ENCODE assay signal across 8 mouse cellular contexts in the genomic region with DNA sequence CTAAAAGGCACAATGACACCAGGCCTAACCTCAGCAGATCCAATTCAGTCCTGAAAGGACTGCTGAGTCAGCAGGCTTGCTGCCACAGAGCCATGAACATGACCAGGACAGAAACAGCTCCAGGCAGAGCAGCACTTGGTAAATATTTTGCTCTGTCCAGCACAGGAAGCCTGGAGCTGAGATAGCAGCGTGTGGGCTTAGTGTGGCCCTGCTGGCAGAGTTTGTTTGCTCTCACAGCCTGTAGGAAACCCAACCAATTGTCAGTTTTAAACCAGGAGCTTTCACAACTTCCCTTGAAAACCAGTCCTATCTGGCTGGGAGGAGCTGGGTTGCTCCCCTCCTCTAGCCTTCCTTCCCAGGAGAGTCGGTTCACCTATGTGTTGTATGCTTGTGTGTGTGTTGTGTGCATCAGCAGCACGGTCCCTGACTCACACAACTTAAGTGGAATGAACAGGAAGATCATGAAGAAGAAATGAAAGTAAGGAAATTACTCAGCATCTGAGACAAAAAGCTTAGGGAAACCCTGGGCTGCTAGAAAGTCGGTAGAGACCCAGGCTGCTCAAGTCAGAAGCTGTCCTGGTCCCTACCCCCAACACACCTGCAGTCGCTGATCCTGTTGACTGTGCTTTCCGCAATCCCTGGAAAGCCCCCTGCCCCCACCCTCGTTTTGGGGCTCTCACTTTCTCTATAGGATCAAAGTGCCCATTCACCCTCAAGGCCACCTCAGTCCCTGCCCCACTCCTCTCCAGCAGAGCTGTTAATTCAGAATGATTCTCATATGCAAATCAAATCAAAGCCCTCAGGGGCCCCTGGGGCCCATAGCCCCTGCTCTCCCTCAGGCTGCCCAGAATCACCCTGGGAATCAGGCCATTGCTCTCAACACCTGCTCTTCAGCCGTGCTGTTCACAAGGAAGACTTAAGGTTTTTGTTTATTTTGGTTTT. TPM values are rescaled to one million over a fixed set of nuclear protein-coding genes. Genes with fewer than 3 reads are reported as not detected.
DNase-seq lines count a peak whose midpoint lies in the region; ATAC-seq lines count a peak whose summit lies in the region.

No protein-coding gene starts in this region.

- no peak overlapping the region for H3K27ac ChIP-seq in forebrain, embryonic 14.5 days (ENCODE audit: low read depth, low read length)
- 0 out of 2 replicates have a peak overlapping the region, but pooled peaks have one; percentile 9 for H3K27ac ChIP-seq in intestine, embryonic 14.5 days (ENCODE audit: low read depth)
- H3K27ac ChIP-seq in stomach, embryonic 15.5 days: peak overlapping the region; percentile 57

- H3K9me3 ChIP-seq in forebrain, embryonic 14.5 days (replicated peaks; ENCODE audit: control insufficient read depth, low read length): no peaks in the 10 kb centered on the region
- H3K9me3 ChIP-seq in intestine, embryonic 14.5 days (ENCODE audit: control insufficient read depth, low read length): no peaks in the 10 kb centered on the region
- H3K9me3 ChIP-seq in stomach, embryonic 15.5 days: no peaks in the 10 kb centered on the region

- DNase-seq in CD4-positive helper T cell, adult 2 months (ENCODE audit: low read depth, low spot score): peak; percentile 60
- DNase-seq in ES-CJ7 (ENCODE audit: low read depth, low spot score): peak; percentile 76
- no peak for DNase-seq in forebrain, embryonic 14.5 days (ENCODE audit: low spot score)
- peak; percentile 59 for DNase-seq in intestine, embryonic 14.5 days (ENCODE audit: low spot score)
- DNase-seq in lung, adult 18-20 months: peak; percentile 14 to 38
- no peak for DNase-seq in cerebellum, postnatal 14 days
- no peak for DNase-seq in spleen, adult 18-20 months

- no peaks in the 10 kb centered on the region for H3K27me3 ChIP-seq in forebrain, embryonic 14.5 days (replicated peaks; ENCODE audit: control insufficient read depth, insufficient read depth, low read length)
- H3K27me3 ChIP-seq in intestine, embryonic 14.5 days (replicated peaks; ENCODE audit: control insufficient read depth, insufficient read depth, low read length): no peaks in the 10 kb centered on the region
- H3K27me3 ChIP-seq in stomach, embryonic 15.5 days (replicated peaks): no peaks in the 10 kb centered on the region

- no peaks in the 10 kb centered on the region for H3K36me3 ChIP-seq in forebrain, embryonic 14.5 days (ENCODE audit: control insufficient read depth, insufficient read depth, low read length)
- no peaks in the 10 kb centered on the region for H3K36me3 ChIP-seq in intestine, embryonic 14.5 days (ENCODE audit: control insufficient read depth, insufficient read depth, low read length)
- no peaks in the 10 kb centered on the region for H3K36me3 ChIP-seq in stomach, embryonic 15.5 days

- no peak overlapping the region for H3K4me3 ChIP-seq in forebrain, embryonic 14.5 days (ENCODE audit: low read depth, low read length)
- H3K4me3 ChIP-seq in intestine, embryonic 14.5 days (ENCODE audit: low read depth, low read length): no peak overlapping the region
- H3K4me3 ChIP-seq in stomach, embryonic 15.5 days (replicated peaks): no peak overlapping the region

- no peak for ATAC-seq in forebrain, embryonic 14.5 days
- ATAC-seq in intestine, embryonic 14.5 days (replicated peaks; ENCODE audit: low FRiP score, low TSS enrichment, low read depth): 0 out of 2 replicates have a peak, but pooled peaks have one; percentile 23
- ATAC-seq in stomach, embryonic 15.5 days (ENCODE audit: insufficient read depth, low FRiP score, low read depth): peak; percentile 83

- WGBS in forebrain, embryonic 14.5 days: 4% methylated on average over 8 of the region's 8 CpGs
- 13% methylated on average over 8 of the region's 8 CpGs for WGBS in intestine, embryonic 14.5 days
- WGBS in stomach, embryonic 15.5 days: 11% methylated on average over 8 of the region's 8 CpGs

- no peak overlapping the region for H3K4me2 ChIP-seq in forebrain, embryonic 14.5 days (ENCODE audit: low read length)
- H3K4me2 ChIP-seq in intestine, embryonic 14.5 days (ENCODE audit: low read length): no peak overlapping the region
- peak overlapping the region; percentile 11; the same call in 1 of the 2 replicates for H3K4me2 ChIP-seq in stomach, embryonic 15.5 days

- H3K9ac ChIP-seq in forebrain, embryonic 14.5 days (ENCODE audit: low read length): 0 out of 2 replicates have a peak overlapping the region, but pooled peaks have one; percentile 21
- no peak overlapping the region for H3K9ac ChIP-seq in intestine, embryonic 14.5 days (ENCODE audit: low read length)
- H3K9ac ChIP-seq in stomach, embryonic 15.5 days: no peak overlapping the region

- H3K4me1 ChIP-seq in forebrain, embryonic 14.5 days (ENCODE audit: control insufficient read depth, insufficient read depth, low read length): peaks cover 3% of the 10 kb centered on the region; the same call in 1 of the 2 replicates
- H3K4me1 ChIP-seq in intestine, embryonic 14.5 days (replicated peaks; ENCODE audit: control insufficient read depth, insufficient read depth, low read length): no peaks in the 10 kb centered on the region
- 0 out of 2 replicates have a peak, but pooled peaks cover 5% of the 10 kb centered on the region for H3K4me1 ChIP-seq in stomach, embryonic 15.5 days

RNA-seq across cellular contexts. Expression of gene Eloa, which starts 9.7 kb away (rescaled TPM):
- 33.7 and 38.1 TPM in 2 replicates for polyA plus RNA-seq in forebrain, embryonic 14.5 days (2014; fragmentation: Nextera tagmentation; extraction: Ambion mirVana)
- polyA plus RNA-seq in intestine, embryonic 14.5 days (2014; fragmentation: Nextera tagmentation; extraction: Ambion mirVana): 42.3 and 44.0 TPM in 2 replicates
- 36.4 and 37.9 TPM in 2 replicates for polyA plus RNA-seq in stomach, embryonic 15.5 days (2015; fragmentation: Nextera tagmentation; extraction: Ambion mirVana)

RNA-seq across cellular contexts. Expression of gene Rpl11, which starts 22.0 kb away (rescaled TPM):
- 331 and 459 TPM in 2 replicates for polyA plus RNA-seq in forebrain, embryonic 14.5 days (2014; fragmentation: Nextera tagmentation; extraction: Ambion mirVana)
- polyA plus RNA-seq in intestine, embryonic 14.5 days (2014; fragmentation: Nextera tagmentation; extraction: Ambion mirVana): 575 and 596 TPM in 2 replicates
- polyA plus RNA-seq in stomach, embryonic 15.5 days (2015; fragmentation: Nextera tagmentation; extraction: Ambion mirVana): 336 and 456 TPM in 2 replicates

RNA-seq across cellular contexts. Expression of gene Pithd1, which starts 44.2 kb away (rescaled TPM):
- polyA plus RNA-seq in forebrain, embryonic 14.5 days (2014; fragmentation: Nextera tagmentation; extraction: Ambion mirVana): 56.1 and 58.0 TPM in 2 replicates
- polyA plus RNA-seq in intestine, embryonic 14.5 days (2014; fragmentation: Nextera tagmentation; extraction: Ambion mirVana): 46.5 and 50.1 TPM in 2 replicates
- 50.3 and 55.1 TPM in 2 replicates for polyA plus RNA-seq in stomach, embryonic 15.5 days (2015; fragmentation: Nextera tagmentation; extraction: Ambion mirVana)

RNA-seq across cellular contexts. Expression of gene Lypla2, which starts 58.8 kb away (rescaled TPM):
- polyA plus RNA-seq in forebrain, embryonic 14.5 days (2014; fragmentation: Nextera tagmentation; extraction: Ambion mirVana): 163 and 168 TPM in 2 replicates
- polyA plus RNA-seq in intestine, embryonic 14.5 days (2014; fragmentation: Nextera tagmentation; extraction: Ambion mirVana): 109 and 111 TPM in 2 replicates
- 102 and 105 TPM in 2 replicates for polyA plus RNA-seq in stomach, embryonic 15.5 days (2015; fragmentation: Nextera tagmentation; extraction: Ambion mirVana)

Comparison
In these comparisons a context has a peak if more than half of its experiments do, and no peak if none do; other contexts are left out.
1. DNase-seq: peak in CD4-positive helper T cell, adult 2 months (single experiment), ES-CJ7 (single experiment), intestine, embryonic 14.5 days (single experiment) and lung, adult 18-20 months (2 of 2); none in forebrain, embryonic 14.5 days (single experiment), cerebellum, postnatal 14 days (0 of 2) and spleen, adult 18-20 months (0 of 2).